Mouse (Mus musculus) thymus, adult 2 months (tissue): ENCODE measurements around the gene Cavin4. TPM values are rescaled to one million over a fixed set of nuclear protein-coding genes. Genes with fewer than 3 reads are reported as not detected.
"Not testable (repeated sequence)": the region's sequence is repeated elsewhere in the genome, so short reads cannot be mapped to it uniquely, and the experiment has no call there.

ENCODE experiments used
- DNase-seq: peaks from one replicate; pipeline ENCODE4 v3.0.0; 2021
- H3K27ac ChIP-seq: fragments of 200-500 bp; 2 replicates; pipeline ENCODE4 v1.5.1; 2012; ENCODE audit warnings: low read length, control low read depth; ENCODE audit not compliant: control insufficient read depth, insufficient read depth
- H3K27me3 ChIP-seq: fragments of 200-500 bp; 2 replicates; pipeline ENCODE4 v1.6.1; 2012; ENCODE audit warnings: mild to moderate bottlenecking, low read length, moderate library complexity, mixed read lengths; ENCODE audit not compliant: control insufficient read depth, insufficient read depth
- H3K36me3 ChIP-seq: fragments of 200-500 bp; 2 replicates; pipeline ENCODE4 v1.6.1; 2012; ENCODE audit warnings: mild to moderate bottlenecking, low read length, moderate library complexity; ENCODE audit not compliant: control insufficient read depth, insufficient read depth
- H3K4me1 ChIP-seq: fragments of 200-500 bp; replicated peaks from 2 replicates; pipeline ENCODE4 v1.6.1; 2012; ENCODE audit warnings: low read length; ENCODE audit not compliant: control insufficient read depth, insufficient read depth
- H3K4me3 ChIP-seq: fragments of 200-500 bp; 2 replicates; pipeline ENCODE4 v1.5.1; 2012; ENCODE audit warnings: mild to moderate bottlenecking, low read length, control low read depth, moderate library complexity; ENCODE audit not compliant: control insufficient read depth, insufficient read depth
- CTCF ChIP-seq: fragments of 200-500 bp; IDR thresholded peaks from 2 replicates; pipeline ENCODE4 v1.5.1; 2012; ENCODE audit warnings: mild to moderate bottlenecking, control low read depth, low read length, moderate library complexity, borderline replicate concordance; ENCODE audit not compliant: control insufficient read depth, poor library complexity, insufficient read depth; ENCODE audit errors: extremely low read depth
- POLR2A ChIP-seq: fragments of 200-500 bp; IDR thresholded peaks from 2 replicates; pipeline ENCODE4 v1.6.1; 2012; ENCODE audit warnings: mild to moderate bottlenecking, low read length, control low read depth, moderate library complexity; ENCODE audit not compliant: control insufficient read depth, poor library complexity, insufficient read depth; ENCODE audit errors: extremely low read depth
- WGBS: fragments of 180-500 bp; shearing (Covaris S2); methylation state at CpG from one replicate; pipeline ENCODE4 v1.1.7; 2018; 5-methylcytosine and 5-hydroxymethylcytosine counted together
- polyA plus RNA-seq: library from polyadenylated mRNA; depleted of rRNA; stranded (reverse); fragments of >200 nt; gene quantifications from 2 replicates; pipeline ENCODE4 v1.2.3, GENCODE M21; 2012

Gene Cavin4
- polyA plus RNA-seq, 1 experiment, result 0.63 TPM

- TF ChIP-seq POLR2A (no peak), CTCF (no peak)
- H3K4me3 ChIP-seq, result no peak overlapping the region
- no peak overlapping the region for H3K27ac ChIP-seq
- DNase-seq, result no peak
- H3K4me1 ChIP-seq, result no peaks in the 10 kb centered on the region
- 97% methylated on average over 9 of the region's 9 CpGs for whole genome bisulfite sequencing
- no peaks in the 10 kb centered on the region for H3K36me3 ChIP-seq
- no peaks in the 10 kb centered on the region for H3K27me3 ChIP-seq
Observed at GRCm38 (mm10) chr4:48678793-48679192, 15.5 kb downstream of the Cavin4 start.

GRCm38 (mm10) chr4:48679728-48680127, 16.4 kb downstream of the Cavin4 start:
- not testable (repeated sequence) for DNase-seq, H3K27ac ChIP-seq, H3K27me3 ChIP-seq, H3K4me3 ChIP-seq, H3K4me1 ChIP-seq, H3K36me3 ChIP-seq
- 69% methylated on average over 6 of the region's 6 CpGs for WGBS

DNA sequence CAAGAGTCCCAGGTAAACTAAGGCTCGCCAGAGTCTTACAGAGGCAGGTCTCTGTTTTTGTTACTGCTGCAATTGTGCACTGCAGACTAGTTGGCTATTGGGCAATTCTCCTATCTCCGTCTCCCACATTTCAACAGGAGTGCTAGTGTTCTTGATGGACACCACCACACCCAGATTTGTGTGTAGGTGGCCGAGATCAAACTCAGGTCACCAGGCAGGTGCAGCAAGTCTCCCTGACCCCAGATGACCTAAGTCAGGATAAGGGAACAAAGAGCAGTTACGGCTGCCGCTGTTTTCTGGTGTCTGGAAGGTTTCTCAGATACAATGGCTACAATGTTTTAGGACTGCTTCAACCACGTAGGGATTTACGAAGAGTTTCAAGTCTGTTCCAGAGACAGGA, 16.9 kb downstream of the Cavin4 start:
- Histone ChIP-seq H3K36me3 (no peaks in the 10 kb centered on the region), H3K4me3 (no peak overlapping the region), H3K4me1 (no peaks in the 10 kb centered on the region), H3K27me3 (no peaks in the 10 kb centered on the region), H3K27ac (no peak overlapping the region)
- TF ChIP-seq POLR2A (no peak), CTCF (no peak)
- DNase-seq, result no peak
- WGBS, result 95% methylated on average over 7 of the region's 7 CpGs

DNA sequence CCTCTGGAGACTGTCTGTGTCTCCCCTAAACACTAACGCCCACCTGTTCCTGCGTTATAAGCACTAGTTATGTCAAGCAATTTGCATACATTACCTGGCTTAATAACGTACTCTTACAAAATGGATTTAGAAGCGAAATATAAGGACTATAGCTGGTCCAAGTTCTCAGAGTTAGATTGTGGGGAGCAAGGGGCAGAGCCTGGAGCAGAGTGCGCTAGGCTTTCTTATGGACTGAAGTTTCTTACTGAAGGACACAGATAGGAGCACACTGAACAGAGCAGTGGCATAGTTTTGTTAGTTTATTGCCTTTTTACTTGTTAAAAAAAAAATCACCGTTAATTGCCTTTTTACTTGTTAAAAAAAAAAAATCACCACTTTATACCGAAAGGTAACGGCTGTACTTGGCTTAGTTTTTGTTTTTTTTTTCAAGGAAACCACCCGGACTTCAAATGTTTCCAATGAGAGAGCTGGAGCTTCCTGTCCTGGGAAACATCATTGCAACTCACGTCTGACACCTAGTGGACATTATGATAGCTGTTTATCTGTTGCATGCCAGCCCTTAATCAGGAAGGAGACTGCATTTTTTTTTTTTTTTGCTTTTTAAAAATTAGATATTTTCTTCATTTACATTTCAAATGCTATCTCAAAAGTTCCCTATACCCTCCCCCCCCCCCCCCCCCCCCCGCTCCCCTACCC, 17.5 kb downstream of the Cavin4 start:
- H3K27me3 ChIP-seq, result no peaks in the 10 kb centered on the region
- no peak overlapping the region for H3K4me3 ChIP-seq
- TF ChIP-seq POLR2A (no peak), CTCF (no peak)
- no peaks in the 10 kb centered on the region for H3K36me3 ChIP-seq
- H3K27ac ChIP-seq, result no peak overlapping the region
- no peak for DNase-seq
- 47% methylated on average over 10 of the region's 11 CpGs for WGBS
- no peaks in the 10 kb centered on the region for H3K4me1 ChIP-seq

- Histone ChIP-seq H3K4me3 (no peak overlapping the region), H3K36me3 (no peaks in the 10 kb centered on the region), H3K27ac (no peak overlapping the region), H3K27me3 (no peaks in the 10 kb centered on the region), H3K4me1 (no peaks in the 10 kb centered on the region)
- 92% methylated on average over 8 of the region's 8 CpGs for WGBS
- DNase-seq, result no peak
- TF ChIP-seq CTCF (no peak), POLR2A (no peak)
Observed at GRCm38 (mm10) chr4:48683126-48683525, 19.8 kb downstream of the Cavin4 start.

DNA sequence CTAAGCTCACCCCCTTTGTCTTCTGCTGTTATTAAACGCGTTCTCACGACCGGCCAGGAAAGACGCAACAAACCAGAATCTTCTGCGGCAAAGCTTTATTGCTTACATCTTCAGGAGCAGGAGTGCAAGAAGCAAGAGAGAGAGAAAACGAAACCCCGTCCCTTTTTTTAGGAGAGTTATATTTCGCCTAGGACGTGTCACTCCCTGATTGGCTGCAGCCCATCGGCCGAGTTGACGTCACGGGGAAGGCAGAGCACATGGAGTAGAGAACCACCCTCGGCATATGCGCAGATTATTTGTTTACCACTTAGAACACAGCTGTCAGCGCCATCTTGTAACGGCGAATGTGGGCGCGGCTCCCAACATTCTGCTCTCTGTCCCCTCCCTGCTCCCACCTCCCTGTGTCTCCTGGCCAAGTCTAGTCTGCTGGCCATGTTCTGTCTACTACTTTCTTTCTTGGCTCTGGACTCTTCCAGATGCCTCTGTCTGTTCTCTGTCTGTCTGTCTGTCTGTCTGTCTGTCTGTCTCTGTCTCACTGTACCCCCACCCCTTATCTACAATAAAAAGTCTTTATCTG, 20.4 kb downstream of the Cavin4 start:
- H3K27ac ChIP-seq, H3K36me3 ChIP-seq, H3K27me3 ChIP-seq, H3K4me3 ChIP-seq, H3K4me1 ChIP-seq, DNase-seq: not testable (repeated sequence)
- WGBS, result 95% methylated on average over 21 of the region's 21 CpGs

DNA sequence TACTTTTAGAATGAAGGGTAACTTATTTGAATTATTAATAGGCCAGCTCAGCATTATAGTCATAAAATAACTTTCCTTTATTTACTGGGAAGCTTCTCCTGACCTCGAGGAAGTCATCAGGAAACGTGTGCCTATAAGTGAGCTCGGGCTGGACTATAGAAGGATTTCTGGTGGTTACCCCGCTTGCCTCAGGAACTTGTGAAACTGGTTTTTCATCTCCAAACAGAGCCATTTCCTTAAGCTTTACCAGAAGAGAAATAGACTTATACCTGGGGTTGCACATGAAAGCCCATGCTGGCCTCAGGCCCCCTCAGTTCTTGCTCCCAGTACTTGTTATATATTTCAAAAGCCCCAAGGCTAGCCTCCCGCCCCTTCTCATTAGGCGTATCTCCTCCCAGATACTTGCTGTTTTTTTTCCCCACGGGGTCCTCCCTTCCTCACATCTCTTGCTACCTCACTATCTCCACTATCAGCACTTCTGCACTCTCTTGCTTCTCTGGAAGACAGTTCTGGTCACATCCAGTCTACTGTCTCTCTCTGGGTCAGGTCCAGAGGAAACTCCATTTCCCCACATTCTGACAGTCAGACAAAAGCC, 21.4 kb downstream of the Cavin4 start:
- Histone ChIP-seq H3K27ac (no peak overlapping the region), H3K4me1 (no peaks in the 10 kb centered on the region), H3K4me3 (no peak overlapping the region), H3K36me3 (no peaks in the 10 kb centered on the region), H3K27me3 (no peaks in the 10 kb centered on the region)
- 51% methylated on average over 7 of the region's 7 CpGs for WGBS
- TF ChIP-seq POLR2A (no peak), CTCF (no peak)
- no peak for DNase-seq

DNA sequence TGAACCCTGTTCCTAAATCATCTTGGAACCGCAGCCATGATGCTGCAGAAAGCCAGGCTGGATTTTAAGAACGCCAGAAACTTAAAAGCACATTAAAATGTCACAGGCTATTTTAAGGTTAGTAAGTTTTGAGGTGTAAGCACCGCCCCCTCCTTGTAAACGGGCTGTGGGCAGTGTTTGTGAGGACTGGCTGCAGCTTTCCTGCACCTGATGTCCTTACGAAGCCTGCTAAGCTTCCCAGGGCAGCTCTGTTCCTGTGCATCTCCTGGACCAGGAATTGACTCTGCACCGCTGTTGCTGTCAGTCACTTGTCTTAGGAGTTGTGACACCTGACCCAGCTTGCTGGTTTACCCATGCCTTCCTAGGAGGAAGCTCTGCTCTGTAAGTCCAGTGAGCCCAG, 24.8 kb downstream of the Cavin4 start:
- H3K36me3 ChIP-seq, result no peaks in the 10 kb centered on the region
- no peaks in the 10 kb centered on the region for H3K27me3 ChIP-seq
- no peak for DNase-seq
- no peaks in the 10 kb centered on the region for H3K4me1 ChIP-seq
- 89% methylated on average over 6 of the region's 6 CpGs for WGBS
- H3K27ac ChIP-seq, result no peak overlapping the region
- H3K4me3 ChIP-seq, result no peak overlapping the region
- no peak for TF ChIP-seq CTCF
- no peak for TF ChIP-seq POLR2A
